Mouse (Mus musculus): ENCODE measurements around the gene Gpc5.

Gene Gpc5

DNA sequence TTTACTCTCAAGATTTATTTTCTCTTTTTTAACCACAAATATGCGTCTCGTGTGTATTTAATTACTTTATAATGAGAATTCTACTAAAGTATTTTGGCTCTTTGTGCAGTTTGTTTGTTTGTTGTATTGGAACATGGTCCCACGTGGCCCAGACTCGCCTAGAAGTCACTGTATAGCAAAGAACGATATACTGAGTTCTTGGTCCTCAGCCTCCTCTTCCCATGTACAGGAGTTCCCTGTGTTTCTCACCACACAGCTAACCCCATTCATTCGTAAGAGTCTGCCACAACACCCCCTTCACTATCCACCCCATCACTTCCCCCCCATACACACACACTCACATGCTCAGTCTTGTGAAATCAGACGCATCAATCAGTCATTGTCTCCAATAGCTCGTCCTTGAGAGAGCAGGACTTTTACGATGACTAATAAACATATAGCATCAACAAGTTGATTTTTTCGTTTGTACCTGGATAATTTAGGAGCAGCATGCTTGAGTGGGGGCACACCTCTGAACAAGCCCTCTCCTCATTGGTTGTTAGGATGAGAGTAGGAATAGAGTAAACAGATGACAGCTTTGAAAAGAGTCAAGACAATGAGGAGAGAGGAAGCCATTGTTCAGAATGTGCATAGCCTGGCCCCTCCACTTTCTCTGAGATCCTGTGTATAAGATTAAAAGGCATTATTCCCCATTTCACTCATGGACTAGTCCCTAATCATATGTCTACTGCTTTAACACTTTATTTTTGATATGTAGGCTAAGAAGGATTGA is 740.0 kb downstream of the Gpc5 start:
- no peak for DNase-seq (ENCODE audit: low spot score)

DNA sequence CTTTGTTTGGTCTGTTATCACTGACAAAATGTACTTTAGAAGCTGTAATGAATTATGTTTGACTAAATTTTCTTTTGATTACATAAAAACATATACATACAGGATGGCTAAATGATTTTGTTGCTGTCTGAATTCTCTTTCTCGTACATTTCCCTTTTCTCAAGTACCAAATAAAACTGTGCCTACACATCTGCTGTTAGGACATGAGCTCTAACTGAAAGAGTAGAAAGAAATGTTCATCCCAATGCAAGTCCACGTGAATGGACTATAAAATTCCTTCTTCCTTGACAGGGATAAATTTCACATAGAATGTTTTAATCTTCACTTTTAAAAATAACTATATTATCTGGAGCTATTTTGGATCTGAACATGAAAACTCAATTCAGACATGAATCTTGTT is 751.8 kb downstream of the Gpc5 start:
- DNase-seq (ENCODE audit: low spot score): no peak

DNA sequence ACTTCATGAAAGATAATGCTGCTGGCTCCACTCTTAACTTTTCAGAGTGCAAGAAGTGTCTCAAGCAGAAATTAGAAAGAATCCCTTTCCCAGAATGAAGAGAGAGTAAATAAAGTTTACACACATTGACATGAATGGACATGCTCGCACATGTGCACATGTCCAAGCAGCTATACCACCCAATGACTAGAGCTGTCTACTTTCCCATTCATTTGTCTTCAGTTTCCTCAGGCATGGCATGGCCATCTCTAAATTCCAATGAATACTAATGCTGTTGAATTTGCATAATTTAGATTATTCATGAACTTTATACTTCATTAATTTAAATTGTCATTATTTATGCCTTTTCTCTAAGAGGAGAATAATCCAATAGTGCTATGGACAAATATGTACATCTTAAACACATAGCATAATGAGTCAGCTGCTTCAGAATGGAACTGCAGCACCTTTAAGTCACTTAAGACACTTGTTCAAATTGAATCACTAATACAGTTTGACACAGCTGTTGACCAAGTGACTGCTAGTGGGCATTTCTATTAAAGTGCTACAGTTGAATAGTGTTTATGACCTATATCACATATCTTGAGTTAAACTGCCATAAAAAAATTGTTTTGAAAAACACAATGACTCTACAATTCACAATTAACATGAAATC is 752.9 kb downstream of the Gpc5 start:
- no peak for DNase-seq (ENCODE audit: low spot score)

DNA sequence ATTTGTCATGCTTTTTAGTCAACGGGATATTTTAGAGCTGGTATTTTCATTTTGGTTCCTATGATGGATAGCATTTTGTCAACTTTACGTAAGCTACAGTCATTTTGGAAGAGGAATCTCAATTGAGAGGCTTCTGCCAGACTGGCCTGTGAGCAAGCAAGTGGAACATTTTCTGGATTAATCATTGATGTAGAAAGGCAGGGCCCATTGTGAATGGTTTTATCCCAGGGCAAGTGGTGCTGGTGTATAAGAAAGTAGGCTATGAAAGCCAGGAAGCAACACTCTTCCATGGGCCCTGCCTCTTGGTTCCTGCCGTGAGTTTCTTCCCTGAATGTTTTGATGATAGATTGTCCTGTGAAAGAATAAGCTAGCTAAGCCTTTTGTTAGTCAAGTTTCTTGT is 777.1 kb downstream of the Gpc5 start:
- DNase-seq (ENCODE audit: low spot score): no peak

DNA sequence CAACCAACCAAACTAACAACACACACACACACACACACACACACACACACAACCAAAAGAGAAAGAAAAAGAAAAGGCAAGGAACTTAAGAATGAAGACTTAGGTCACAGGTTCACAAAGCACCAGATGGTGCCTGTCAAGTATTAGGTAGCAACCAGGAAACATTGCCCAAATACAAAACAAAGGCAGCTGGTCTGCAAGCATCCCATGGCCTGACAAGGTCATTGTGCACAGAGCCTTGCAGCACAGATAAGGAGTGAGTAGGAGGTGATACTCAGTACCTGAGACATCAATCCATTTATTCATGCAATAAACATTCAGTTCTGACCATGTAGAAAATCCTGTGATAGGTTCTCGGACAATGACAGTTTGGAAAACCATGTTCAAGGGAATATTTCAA is 884.0 kb downstream of the Gpc5 start:
- DNase-seq (ENCODE audit: low spot score): no peak

DNA sequence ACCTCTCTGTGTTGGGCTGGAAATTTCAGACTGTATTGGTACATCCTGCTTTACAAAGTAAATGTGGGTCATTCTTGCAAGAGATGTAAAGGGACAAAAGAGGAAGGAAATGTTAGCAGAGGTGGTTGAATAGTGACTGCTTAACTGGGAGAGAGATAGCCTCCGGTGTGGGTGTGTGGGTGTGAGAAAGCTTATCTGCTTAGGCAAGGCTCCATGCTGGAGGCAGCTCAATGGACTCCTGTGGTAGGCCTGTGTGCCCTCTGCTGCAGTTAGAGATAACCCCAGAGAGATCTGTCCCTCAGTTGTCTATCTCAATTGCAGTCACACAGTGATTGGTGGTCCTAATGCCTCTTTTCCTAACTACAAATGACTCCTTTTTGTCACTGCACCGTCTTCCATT is 887.2 kb downstream of the Gpc5 start:
- DNase-seq (ENCODE audit: low spot score): no peak

DNA sequence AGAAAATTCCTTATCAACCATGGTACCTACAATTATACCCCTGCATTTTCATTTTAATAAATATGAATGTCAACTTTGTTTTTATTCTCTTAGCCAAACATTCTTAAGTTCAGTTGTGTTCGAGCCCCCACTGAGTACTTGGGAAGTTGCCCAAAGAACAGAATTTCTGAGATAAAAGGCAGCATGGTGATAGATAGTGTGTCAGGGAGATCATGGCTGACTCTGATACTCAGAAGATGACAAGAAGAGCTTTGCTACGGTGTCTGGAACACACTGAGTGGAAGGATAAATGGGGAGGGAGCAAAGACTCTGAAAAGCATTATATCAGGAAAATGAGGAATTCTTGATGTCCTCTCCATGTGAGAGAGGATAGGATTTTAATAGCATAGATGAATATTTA is 898.7 kb downstream of the Gpc5 start:
- no peak for DNase-seq (ENCODE audit: low spot score)

DNA sequence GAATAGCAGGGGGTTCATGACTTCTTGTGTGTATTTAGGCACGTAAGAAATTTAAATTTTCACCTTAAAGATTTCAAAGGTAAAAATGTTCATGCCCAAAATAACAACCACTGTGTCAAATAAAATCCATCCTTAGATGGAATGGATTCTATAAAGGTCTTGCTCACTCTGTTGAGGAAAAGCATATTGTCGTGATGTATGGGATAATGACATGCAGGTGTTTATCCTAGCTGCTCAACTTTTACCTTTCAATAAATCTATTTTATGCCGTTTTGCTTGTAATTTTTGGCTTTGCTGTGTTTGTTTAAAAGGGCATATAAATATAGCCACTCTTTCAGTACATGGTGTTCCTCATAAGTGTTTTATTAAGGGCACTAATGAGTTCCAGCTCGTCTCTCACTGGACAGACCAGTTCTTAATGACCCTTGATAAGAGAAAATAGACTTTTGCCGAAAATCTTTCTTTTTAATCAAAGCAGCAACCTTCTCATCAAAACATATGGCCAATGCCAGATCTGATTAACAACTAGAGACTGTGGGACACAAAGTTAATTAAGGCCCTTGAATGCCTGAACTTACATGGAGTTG is 901.6 kb downstream of the Gpc5 start:
- no peak for DNase-seq (ENCODE audit: low spot score)

DNA sequence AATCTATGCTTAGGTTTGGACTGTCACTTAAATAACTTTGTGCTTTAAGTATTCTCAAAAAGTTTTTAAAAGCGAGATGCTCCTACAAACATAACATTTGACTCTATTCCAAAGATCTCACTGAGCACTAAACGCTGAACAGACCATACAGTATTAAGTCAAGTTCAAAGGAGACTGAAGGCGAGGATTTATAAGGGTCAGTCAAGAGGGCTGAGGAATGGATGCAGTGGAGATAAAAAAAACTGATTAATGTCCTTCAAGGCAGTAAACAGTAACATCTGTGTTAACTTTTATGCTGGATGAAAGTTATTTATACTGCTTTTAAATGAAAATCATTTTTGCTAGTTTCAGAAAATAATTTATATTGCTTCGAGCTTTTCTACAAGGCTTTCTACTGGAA is 906.9 kb downstream of the Gpc5 start:
- DNase-seq (ENCODE audit: low spot score): no peak

DNA sequence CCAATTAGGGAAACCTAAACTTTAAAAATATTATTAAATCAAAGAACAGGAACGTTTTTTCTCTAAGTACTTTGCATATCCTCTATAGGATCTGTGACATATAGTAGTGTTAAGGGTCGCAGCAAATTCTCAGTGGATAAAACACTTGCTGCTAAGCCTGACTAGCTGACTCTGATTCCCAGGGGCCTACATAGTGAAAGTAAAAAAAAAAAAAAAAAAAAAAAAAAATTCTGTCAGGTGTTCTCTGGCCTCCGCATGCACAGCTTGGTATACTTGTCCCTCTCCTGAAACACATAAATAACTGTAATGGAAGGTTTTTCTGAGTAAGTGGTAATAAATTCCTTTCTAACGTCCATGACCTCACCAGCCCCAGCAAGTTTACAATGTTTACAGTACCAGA is 995.0 kb downstream of the Gpc5 start:
- no peak for DNase-seq (ENCODE audit: low spot score)

DNA sequence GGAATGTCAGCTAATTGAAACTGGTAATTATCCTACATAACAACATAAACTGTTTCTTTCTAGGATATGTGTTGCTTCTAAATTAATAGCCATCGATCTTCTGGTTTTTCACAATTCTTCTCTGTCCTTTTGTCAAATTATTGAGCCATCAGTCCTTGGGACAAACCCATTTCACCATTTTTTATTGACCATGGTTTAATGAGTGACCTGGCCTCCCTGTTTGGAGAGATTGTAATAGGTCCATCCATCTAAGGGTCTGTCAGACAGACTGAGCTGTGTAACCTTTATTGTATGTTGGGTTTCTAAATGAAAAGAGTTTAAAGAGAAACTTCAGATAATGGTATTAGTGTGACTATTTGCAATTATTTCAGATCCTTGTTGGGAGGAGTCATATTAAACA is 1035.9 kb downstream of the Gpc5 start:
- no peak for DNase-seq (ENCODE audit: low spot score)

DNA sequence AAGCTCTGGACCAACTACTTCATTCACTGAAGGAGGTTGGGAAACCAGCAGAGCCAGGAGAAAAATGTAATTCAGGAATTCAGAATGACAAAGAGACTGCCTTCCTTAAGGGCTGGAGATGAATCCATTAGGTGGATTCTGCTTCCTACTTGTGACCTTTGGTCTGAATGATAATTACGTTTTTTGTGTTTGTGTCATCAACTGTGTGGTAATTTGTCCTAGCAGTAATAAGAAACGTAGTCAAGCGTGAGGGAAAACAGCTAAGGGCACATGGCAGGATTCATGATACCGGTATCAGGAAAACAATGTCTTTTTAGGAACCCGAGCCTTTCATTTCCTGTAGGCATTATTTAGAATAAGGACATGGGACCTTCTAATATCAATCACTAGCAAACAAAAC is 1045.3 kb downstream of the Gpc5 start:
- no peak for DNase-seq (ENCODE audit: low spot score)

DNA sequence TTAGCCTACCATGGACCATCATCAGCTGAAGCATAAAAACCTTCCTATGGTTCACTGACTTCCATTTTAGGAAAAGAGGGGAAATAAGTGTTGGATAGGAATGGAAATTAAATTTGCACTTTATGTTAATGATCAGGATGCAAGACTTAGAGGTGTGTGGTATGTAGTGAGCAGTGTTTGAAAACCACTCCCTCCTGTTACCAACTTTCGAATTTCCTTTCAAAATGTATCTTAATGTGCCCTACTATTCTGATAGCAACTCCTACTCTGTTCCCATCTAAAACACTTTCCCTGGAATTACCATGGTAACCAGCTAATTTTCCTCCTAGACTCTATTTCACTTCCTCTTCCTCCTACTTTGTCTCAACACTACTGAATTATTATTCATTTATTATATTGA is 1045.8 kb downstream of the Gpc5 start:
- DNase-seq (ENCODE audit: low spot score): no peak

DNA sequence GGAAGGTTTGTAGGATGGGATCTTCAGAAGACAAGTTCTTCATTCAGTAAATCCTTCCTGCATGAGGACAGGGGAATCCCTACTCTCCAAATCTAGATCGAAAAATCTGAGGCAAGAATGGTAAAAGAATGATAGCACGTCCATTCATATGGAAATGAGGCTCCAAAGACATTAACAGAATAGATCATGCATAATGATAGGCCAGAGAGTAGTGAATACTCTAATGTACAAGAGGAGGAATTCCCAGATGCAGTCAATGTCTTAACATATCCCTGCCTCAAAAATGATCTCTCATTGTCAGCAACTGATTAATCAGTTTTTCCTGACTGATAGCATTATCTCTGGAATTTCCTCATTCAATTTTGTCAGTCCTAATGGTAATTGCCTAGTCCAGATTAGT is 1070.6 kb downstream of the Gpc5 start:
- DNase-seq (ENCODE audit: low spot score): no peak

DNA sequence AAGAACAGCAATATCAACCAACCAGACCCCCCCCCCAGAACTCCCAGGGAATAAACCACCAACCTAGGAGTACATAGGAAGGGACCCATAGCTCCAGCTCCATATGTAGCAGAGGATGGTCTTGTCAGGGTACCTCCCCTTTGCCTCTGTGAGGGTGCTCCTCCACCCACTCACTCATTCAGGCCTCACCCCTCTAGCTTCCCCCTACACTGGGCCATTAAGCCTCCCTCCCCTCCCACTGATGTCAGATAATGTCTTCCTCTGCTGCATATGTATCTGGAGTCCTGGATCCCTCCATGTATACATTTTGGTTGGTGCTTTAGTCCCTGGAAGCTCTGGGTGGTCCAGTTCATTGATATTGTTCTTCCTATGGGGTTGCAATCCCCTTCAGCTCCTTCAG is 1075.4 kb downstream of the Gpc5 start:
- DNase-seq (ENCODE audit: low spot score): no peak

DNA sequence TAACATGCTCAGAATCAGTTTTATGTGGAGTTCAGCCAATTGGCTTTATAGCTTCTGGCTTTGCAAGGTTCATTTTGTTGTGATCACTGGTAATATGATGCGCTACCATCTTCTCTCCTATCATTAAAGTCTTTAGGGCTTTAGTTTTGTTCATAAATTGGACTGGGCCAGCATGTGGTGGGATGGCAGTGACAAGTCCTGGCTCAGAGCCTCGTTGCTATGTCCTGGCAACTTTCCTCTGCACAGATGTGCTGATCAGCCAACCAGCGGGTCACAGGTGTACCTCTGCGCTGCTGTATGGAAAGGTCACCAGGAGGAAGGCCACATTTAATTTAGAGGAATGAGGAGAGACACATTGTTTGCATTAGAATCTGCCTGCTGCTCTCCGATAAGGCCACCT is 1077.1 kb downstream of the Gpc5 start:
- no peak for DNase-seq (ENCODE audit: low spot score)

DNA sequence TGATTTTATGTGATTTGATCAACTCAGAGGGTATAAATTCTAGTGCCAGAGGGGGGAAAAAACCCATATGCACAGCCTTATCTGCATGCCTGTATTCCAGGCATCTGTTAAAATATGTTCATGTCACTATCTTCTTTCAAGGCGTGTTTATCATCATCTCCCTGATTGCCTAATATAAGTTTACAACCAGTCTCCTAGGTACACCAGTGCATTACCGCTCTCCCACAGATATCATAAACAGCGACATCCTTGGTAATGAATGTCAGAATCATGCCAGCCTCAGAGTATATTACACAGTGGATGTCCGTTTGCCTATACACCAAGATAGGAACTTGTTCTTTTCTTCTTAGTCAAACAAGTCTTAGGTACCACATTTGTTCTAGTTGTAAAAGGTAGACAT is 1095.0 kb downstream of the Gpc5 start:
- no peak for DNase-seq (ENCODE audit: low spot score)

DNA sequence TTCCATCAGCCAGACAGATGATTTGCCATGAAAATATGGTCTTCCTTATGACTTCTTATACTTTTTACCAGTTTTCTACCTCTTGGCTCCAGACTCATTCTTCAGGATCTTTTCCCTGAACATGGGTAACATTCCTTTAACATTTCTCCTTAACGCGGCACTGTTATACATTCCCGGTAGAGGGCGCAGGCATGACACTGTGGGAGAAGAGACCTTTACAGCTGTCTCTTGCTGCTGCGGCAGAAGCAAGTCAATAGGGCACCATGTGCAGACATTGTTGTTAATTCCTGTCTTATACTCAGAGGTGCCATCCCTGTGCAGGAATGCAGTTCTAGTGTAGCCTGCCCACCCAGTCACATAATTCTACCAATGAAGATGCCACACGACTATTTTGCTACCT is 1115.0 kb downstream of the Gpc5 start:
- no peak for DNase-seq (ENCODE audit: low spot score)

DNA sequence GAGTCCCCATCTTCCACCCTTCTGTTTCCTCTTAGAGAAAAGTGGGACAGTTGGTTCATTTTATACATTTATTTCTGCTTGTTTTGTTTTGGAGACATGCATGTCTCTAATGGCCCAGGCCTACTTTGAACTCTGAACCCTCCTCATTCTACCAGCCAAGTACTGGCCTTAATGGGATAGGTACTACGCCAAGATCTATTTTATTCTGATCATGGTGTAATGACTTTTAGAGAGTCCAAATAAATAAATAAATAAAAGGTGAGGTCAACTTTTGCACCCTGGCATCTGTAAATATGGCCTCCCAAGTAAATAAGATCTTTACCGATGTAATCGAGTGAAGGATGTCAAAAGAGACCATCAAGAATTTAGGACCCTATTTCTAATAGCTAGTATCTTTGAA is 1116.6 kb downstream of the Gpc5 start:
- no peak for DNase-seq (ENCODE audit: low spot score)

DNA sequence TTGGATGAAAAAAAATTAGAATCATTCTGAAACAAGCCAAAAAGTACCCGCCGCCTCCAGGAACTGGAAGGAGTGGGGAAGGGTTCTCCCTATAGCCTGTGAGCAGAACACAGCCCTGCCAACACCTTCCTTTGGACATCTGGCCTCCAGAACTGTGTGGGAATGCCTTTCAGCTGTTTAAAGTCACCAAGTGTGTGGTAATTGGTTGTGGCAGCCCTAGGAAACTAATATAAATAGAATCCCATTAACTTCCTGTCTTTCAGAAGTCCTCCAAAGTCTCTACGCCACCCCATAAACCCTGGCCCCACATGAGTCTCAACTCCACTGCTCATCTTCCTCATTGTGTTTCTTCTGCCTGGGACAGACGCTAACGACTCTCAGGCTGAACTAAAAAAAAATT is 1117.0 kb downstream of the Gpc5 start:
- DNase-seq (ENCODE audit: low spot score): no peak

DNA sequence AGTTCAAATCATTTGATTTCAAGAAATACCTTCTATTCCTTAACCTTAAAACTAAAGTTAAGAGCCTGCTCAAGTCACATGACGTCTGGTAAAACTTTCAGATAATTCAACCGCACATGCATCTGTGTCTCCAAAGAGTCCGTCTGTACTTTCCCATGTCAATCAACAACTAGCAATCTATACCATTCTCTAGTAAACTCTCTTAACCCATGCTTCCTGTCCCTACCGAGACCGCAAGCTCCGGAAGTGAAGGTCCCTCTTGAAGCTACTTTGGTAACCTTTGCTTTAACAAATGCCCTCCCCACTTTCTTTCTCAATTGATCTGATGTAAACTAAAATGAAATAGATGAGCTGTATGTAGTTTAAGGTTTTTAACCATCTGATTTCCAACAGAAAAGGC is 1118.3 kb downstream of the Gpc5 start:
- DNase-seq (ENCODE audit: low spot score): no peak

DNA sequence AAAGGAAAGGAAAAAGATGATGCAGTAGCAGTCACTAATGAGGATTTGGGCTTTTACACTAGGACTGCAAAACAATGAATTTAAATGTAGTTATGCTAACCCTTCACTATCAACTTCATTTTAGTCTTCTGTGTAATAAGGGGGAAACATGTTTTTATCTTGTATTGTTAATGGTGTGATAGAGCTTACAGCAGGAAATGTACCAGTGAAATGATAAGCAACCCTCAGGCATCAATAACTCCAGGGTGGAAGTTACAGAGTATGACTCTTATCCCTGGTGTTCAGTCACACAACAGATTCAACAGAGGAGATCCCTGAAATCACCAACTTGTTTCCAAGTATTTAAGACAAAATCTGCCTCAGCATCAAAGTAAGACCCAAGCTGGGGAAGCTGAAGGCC is 1120.0 kb downstream of the Gpc5 start:
- DNase-seq (ENCODE audit: low spot score): no peak

DNA sequence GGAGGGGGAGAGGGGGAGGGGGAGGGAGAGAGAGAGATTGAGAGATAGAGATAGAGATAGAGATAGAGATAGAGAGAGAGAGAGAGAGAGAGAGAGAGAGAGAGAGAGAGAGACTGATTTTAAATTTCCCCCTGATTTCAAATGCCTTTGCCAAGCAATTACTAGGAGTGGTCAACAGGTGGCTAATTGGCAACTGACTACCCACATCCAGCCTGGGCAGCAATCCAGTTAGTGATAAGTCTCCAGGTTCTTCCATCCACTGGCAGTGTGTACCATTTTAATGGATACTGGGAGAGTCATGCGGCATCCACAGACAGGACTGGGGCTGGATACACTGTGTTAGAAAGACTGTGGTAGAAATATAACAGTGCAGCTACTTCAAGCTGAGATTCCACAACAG is 1166.1 kb downstream of the Gpc5 start:
- DNase-seq (ENCODE audit: low spot score): no peak

DNA sequence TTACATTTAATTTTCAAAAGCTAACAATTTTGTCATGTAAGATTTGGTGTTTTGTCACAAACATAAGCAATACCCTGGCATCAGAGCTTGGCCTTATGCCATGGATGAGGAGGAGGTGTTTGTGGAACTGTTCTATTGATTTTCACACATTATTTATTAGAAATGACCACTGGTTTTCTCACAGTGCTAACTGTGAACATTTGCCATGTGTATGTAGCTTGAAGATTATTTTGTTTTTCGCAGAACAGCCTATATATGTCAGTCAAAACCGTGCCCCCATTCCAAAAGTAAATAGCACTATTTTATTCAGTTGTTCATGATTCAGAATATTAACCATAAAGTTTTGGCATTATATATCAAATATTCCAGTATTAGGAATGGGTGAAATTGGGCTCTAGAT is 1216.5 kb downstream of the Gpc5 start:
- DNase-seq (ENCODE audit: low spot score): no peak

All from spleen, adult 12 weeks (tissue).